Mouse (Mus musculus): ENCODE data around the gene Lcn9. TPM values are rescaled to one million over a fixed set of nuclear protein-coding genes. Genes with fewer than 3 reads are reported as not detected.

Lcn9 gene
- polyA plus RNA-seq, 2 experiments, result not detected

GRCm38 (mm10) chr2:25866656-25867055, 43.7 kb downstream of the Lcn9 start:
- Histone ChIP-seq H3K36me3 (ENCODE audit: control insufficient read depth, insufficient read depth, low read length) (no peaks in the 10 kb centered on the region), H3K27ac (replicated peaks; ENCODE audit: low read depth, low read length) (no peak overlapping the region), H3K9me3 (ENCODE audit: control insufficient read depth, low read length) (no peaks in the 10 kb centered on the region), H3K4me1 (ENCODE audit: control insufficient read depth, insufficient read depth, low read length) (peaks cover 3% of the 10 kb centered on the region; the same call in 1 of the 2 replicates), H3K27me3 (ENCODE audit: control insufficient read depth, insufficient read depth, low read length) (peaks cover 24% of the 10 kb centered on the region), H3K4me2 (replicated peaks; ENCODE audit: low read depth, low read length, severe bottlenecking) (no peak overlapping the region), H3K4me3 (replicated peaks; ENCODE audit: low read length) (no peak overlapping the region), H3K9ac (ENCODE audit: low read depth, low read length, severe bottlenecking) (no peak overlapping the region)
- ATAC-seq (ENCODE audit: low FRiP score, low read depth) (no peak), DNase-seq (ENCODE audit: low spot score) (no peak)
- TF ChIP-seq POLR2A (IDR thresholded peaks at IDR 0.05; ENCODE audit: borderline replicate concordance, extremely low read depth, insufficient read depth, insufficient read length), result no peak
- 48% methylated on average over 5 of the region's 5 CpGs for WGBS

Other genes with a start within 250 kb of the Lcn9 start
- 10.9 and 15.0 TPM in 2 replicates for gene Mamdc4, start 248.3 kb upstream of the Lcn9 start, polyA plus RNA-seq (2012; rRNA removed)
- gene Mamdc4, start 248.3 kb upstream of the Lcn9 start, polyA plus RNA-seq (2014; fragmentation: Nextera tagmentation; extraction: Ambion mirVana), result 1.4 and 1.8 TPM in 2 replicates
- gene Phpt1, start 247.9 kb upstream of the Lcn9 start, polyA plus RNA-seq (2012; rRNA removed), result 137 and 139 TPM in 2 replicates
- 167 and 176 TPM in 2 replicates for gene Phpt1, start 247.9 kb upstream of the Lcn9 start, polyA plus RNA-seq (2014; fragmentation: Nextera tagmentation; extraction: Ambion mirVana)
- 2.5 and 3.5 TPM in 2 replicates for gene Ajm1, start 241.4 kb upstream of the Lcn9 start, polyA plus RNA-seq (2012; rRNA removed)
- 0.18 and 0.19 TPM in 2 replicates for gene Ajm1, start 241.4 kb upstream of the Lcn9 start, polyA plus RNA-seq (2014; fragmentation: Nextera tagmentation; extraction: Ambion mirVana)
- gene Rabl6, start 214.6 kb upstream of the Lcn9 start, polyA plus RNA-seq (2012; rRNA removed), result 99.4 and 110 TPM in 2 replicates
- gene Rabl6, start 214.6 kb upstream of the Lcn9 start, polyA plus RNA-seq (2014; fragmentation: Nextera tagmentation; extraction: Ambion mirVana), result 74.8 and 80.7 TPM in 2 replicates
- gene Ccdc183, start 205.5 kb upstream of the Lcn9 start, polyA plus RNA-seq (2012; rRNA removed), result 0.03 TPM in 2 replicates
- 0.19 and 0.28 TPM in 2 replicates for gene Ccdc183, start 205.5 kb upstream of the Lcn9 start, polyA plus RNA-seq (2014; fragmentation: Nextera tagmentation; extraction: Ambion mirVana)
- gene Tmem141, start 201.1 kb upstream of the Lcn9 start, polyA plus RNA-seq (2012; rRNA removed), result 25.6 and 26.8 TPM in 2 replicates
- 30.3 and 31.9 TPM in 2 replicates for gene Tmem141, start 201.1 kb upstream of the Lcn9 start, polyA plus RNA-seq (2014; fragmentation: Nextera tagmentation; extraction: Ambion mirVana)
- gene Fcna, start 195.1 kb upstream of the Lcn9 start, polyA plus RNA-seq (2012; rRNA removed), result 0.92 and 0.98 TPM in 2 replicates
- 2.0 TPM in 2 replicates for gene Fcna, start 195.1 kb upstream of the Lcn9 start, polyA plus RNA-seq (2014; fragmentation: Nextera tagmentation; extraction: Ambion mirVana)
- gene Lcn8, start 170.0 kb upstream of the Lcn9 start, polyA plus RNA-seq (2012; rRNA removed), result 0.13 and 0.29 TPM in 2 replicates
- gene Lcn8, start 170.0 kb upstream of the Lcn9 start, polyA plus RNA-seq (2014; fragmentation: Nextera tagmentation; extraction: Ambion mirVana), result 0.72 TPM in 1 of 2 replicates, not detected in the other
- gene Lcn5, start 165.2 kb upstream of the Lcn9 start, polyA plus RNA-seq (2012; rRNA removed), result 0.26 TPM in 1 of 2 replicates, not detected in the other
- gene Lcn5, start 165.2 kb upstream of the Lcn9 start, polyA plus RNA-seq (2014; fragmentation: Nextera tagmentation; extraction: Ambion mirVana), result not detected in 2 replicates
- gene Lcn6, start 146.4 kb upstream of the Lcn9 start, polyA plus RNA-seq (2012; rRNA removed), result not detected in 2 replicates
- gene Lcn6, start 146.4 kb upstream of the Lcn9 start, polyA plus RNA-seq (2014; fragmentation: Nextera tagmentation; extraction: Ambion mirVana), result not detected in 2 replicates
- not detected in 2 replicates for gene Lcn10, start 140.4 kb upstream of the Lcn9 start, polyA plus RNA-seq (2012; rRNA removed)
- not detected in 2 replicates for gene Lcn10, start 140.4 kb upstream of the Lcn9 start, polyA plus RNA-seq (2014; fragmentation: Nextera tagmentation; extraction: Ambion mirVana)
- gene Obp2a, start 123.1 kb upstream of the Lcn9 start, polyA plus RNA-seq (2012; rRNA removed), result not detected in 2 replicates
- gene Obp2a, start 123.1 kb upstream of the Lcn9 start, polyA plus RNA-seq (2014; fragmentation: Nextera tagmentation; extraction: Ambion mirVana), result not detected in 2 replicates
- 66.3 and 75.3 TPM in 2 replicates for gene Bmyc, start 116.4 kb upstream of the Lcn9 start, polyA plus RNA-seq (2012; rRNA removed)
- gene Bmyc, start 116.4 kb upstream of the Lcn9 start, polyA plus RNA-seq (2014; fragmentation: Nextera tagmentation; extraction: Ambion mirVana), result 93.1 and 93.5 TPM in 2 replicates
- not detected in 2 replicates for gene Obp2b, start 86.1 kb upstream of the Lcn9 start, polyA plus RNA-seq (2012; rRNA removed)
- not detected in 2 replicates for gene Obp2b, start 86.1 kb upstream of the Lcn9 start, polyA plus RNA-seq (2014; fragmentation: Nextera tagmentation; extraction: Ambion mirVana)
- not detected in 2 replicates for gene Lcn3, start 57.6 kb upstream of the Lcn9 start, polyA plus RNA-seq (2012; rRNA removed)
- gene Lcn3, start 57.6 kb upstream of the Lcn9 start, polyA plus RNA-seq (2014; fragmentation: Nextera tagmentation; extraction: Ambion mirVana), result not detected in 2 replicates
- not detected in 2 replicates for gene Lcn11, start 46.1 kb upstream of the Lcn9 start, polyA plus RNA-seq (2012; rRNA removed)
- not detected in 2 replicates for gene Lcn11, start 46.1 kb upstream of the Lcn9 start, polyA plus RNA-seq (2014; fragmentation: Nextera tagmentation; extraction: Ambion mirVana)
- not detected in 2 replicates for gene Gm13539, start 40.9 kb upstream of the Lcn9 start, polyA plus RNA-seq (2012; rRNA removed)
- not detected in 2 replicates for gene Gm13539, start 40.9 kb upstream of the Lcn9 start, polyA plus RNA-seq (2014; fragmentation: Nextera tagmentation; extraction: Ambion mirVana)
- not detected in 2 replicates for gene Glt6d1, start 7.3 kb upstream of the Lcn9 start, polyA plus RNA-seq (2012; rRNA removed)
- not detected in 2 replicates for gene Glt6d1, start 7.3 kb upstream of the Lcn9 start, polyA plus RNA-seq (2014; fragmentation: Nextera tagmentation; extraction: Ambion mirVana)
- gene Sohlh1, start 24.1 kb downstream of the Lcn9 start, polyA plus RNA-seq (2012; rRNA removed), result 0.18 and 0.28 TPM in 2 replicates
- gene Sohlh1, start 24.1 kb downstream of the Lcn9 start, polyA plus RNA-seq (2014; fragmentation: Nextera tagmentation; extraction: Ambion mirVana), result 0.14 and 0.46 TPM in 2 replicates
- gene Kcnt1, start 40.6 kb downstream of the Lcn9 start, polyA plus RNA-seq (2012; rRNA removed), result 2.7 and 3.2 TPM in 2 replicates
- 0.08 and 0.15 TPM in 2 replicates for gene Kcnt1, start 40.6 kb downstream of the Lcn9 start, polyA plus RNA-seq (2014; fragmentation: Nextera tagmentation; extraction: Ambion mirVana)
- 16.1 and 16.7 TPM in 2 replicates for gene Camsap1, start 160.1 kb downstream of the Lcn9 start, polyA plus RNA-seq (2012; rRNA removed)
- 24.2 and 27.8 TPM in 2 replicates for gene Camsap1, start 160.1 kb downstream of the Lcn9 start, polyA plus RNA-seq (2014; fragmentation: Nextera tagmentation; extraction: Ambion mirVana)
- 76.5 and 78.8 TPM in 2 replicates for gene Ubac1, start 198.6 kb downstream of the Lcn9 start, polyA plus RNA-seq (2012; rRNA removed)
- 99.3 and 106 TPM in 2 replicates for gene Ubac1, start 198.6 kb downstream of the Lcn9 start, polyA plus RNA-seq (2014; fragmentation: Nextera tagmentation; extraction: Ambion mirVana)